Mouse (Mus musculus): ENCODE data around the gene Pbx1. TPM values are rescaled to one million over a fixed set of nuclear protein-coding genes. Genes with fewer than 3 reads are reported as not detected.

Pbx1 gene
- total and polyA plus RNA-seq, 2 experiments from 2014 or later = 17.1 to 31.3 TPM

GRCm38 (mm10) chr1:168364325-168364724 lies 67.7 kb downstream of the Pbx1 start:
- Histone ChIP-seq H3K4me1 (ENCODE audit: control insufficient read depth, insufficient read depth) (peaks cover 3% of the 10 kb centered on the region; the same call in 1 of the 2 replicates), H3K27me3 (ENCODE audit: control insufficient read depth, insufficient read depth, low read length) (no peaks in the 10 kb centered on the region), H3K4me3 (ENCODE audit: low read depth, low read length) (no peak overlapping the region), H3K4me2 (ENCODE audit: low read depth, low read length) (no peak overlapping the region), H3K9ac (replicated peaks; ENCODE audit: low read depth, low read length) (no peak overlapping the region), H3K9me3 (replicated peaks; ENCODE audit: control insufficient read depth, low read length) (no peaks in the 10 kb centered on the region), H3K27ac (ENCODE audit: low read depth) (no peak overlapping the region), H3K36me3 (replicated peaks; ENCODE audit: control insufficient read depth, insufficient read depth, low read length) (no peaks in the 10 kb centered on the region)
- TF ChIP-seq CTCF (IDR thresholded peaks at IDR 0.05; ENCODE audit: low read depth) = no peak
- TF ChIP-seq EP300 (IDR thresholded peaks at IDR 0.05; ENCODE audit: low read depth) = no peak
- DNase-seq (ENCODE audit: low spot score) = no peak
- no peak for ATAC-seq (ENCODE audit: insufficient read depth, low read depth)
- WGBS = 92% methylated on average over 7 of the region's 7 CpGs

GRCm38 (mm10) chr1:168363053-168363452 lies 69.0 kb downstream of the Pbx1 start:
- Histone ChIP-seq H3K9me3 (replicated peaks; ENCODE audit: control insufficient read depth, low read length) (no peaks in the 10 kb centered on the region), H3K36me3 (replicated peaks; ENCODE audit: control insufficient read depth, insufficient read depth, low read length) (no peaks in the 10 kb centered on the region), H3K4me3 (ENCODE audit: low read depth, low read length) (no peak overlapping the region), H3K27me3 (ENCODE audit: control insufficient read depth, insufficient read depth, low read length) (no peaks in the 10 kb centered on the region), H3K9ac (replicated peaks; ENCODE audit: low read depth, low read length) (no peak overlapping the region), H3K4me1 (ENCODE audit: control insufficient read depth, insufficient read depth) (peaks cover 3% of the 10 kb centered on the region; the same call in 1 of the 2 replicates), H3K4me2 (ENCODE audit: low read depth, low read length) (no peak overlapping the region), H3K27ac (ENCODE audit: low read depth) (no peak overlapping the region)
- TF ChIP-seq EP300 (IDR thresholded peaks at IDR 0.05; ENCODE audit: low read depth) (no peak), CTCF (IDR thresholded peaks at IDR 0.05; ENCODE audit: low read depth) (no peak)
- 95% methylated on average over 11 of the region's 11 CpGs for WGBS
- DNase-seq (ENCODE audit: low spot score) (no peak), ATAC-seq (ENCODE audit: insufficient read depth, low read depth) (no peak)

- peaks cover 5% of the 10 kb centered on the region; the same call in 1 of the 2 replicates for H3K4me1 ChIP-seq (ENCODE audit: control insufficient read depth, insufficient read depth)
- WGBS = 29% methylated on average over 10 of the region's 10 CpGs
- DNase-seq (ENCODE audit: low spot score) (peak; percentile 45), ATAC-seq (ENCODE audit: insufficient read depth, low read depth) (peak; percentile 41; the same call in 1 of the 2 replicates)
- no peak overlapping the region for H3K27ac ChIP-seq (ENCODE audit: low read depth)
- no peak overlapping the region for H3K4me2 ChIP-seq (ENCODE audit: low read depth, low read length)
- H3K27me3 ChIP-seq (ENCODE audit: control insufficient read depth, insufficient read depth, low read length) = no peaks in the 10 kb centered on the region
- H3K9me3 ChIP-seq (replicated peaks; ENCODE audit: control insufficient read depth, low read length) = no peaks in the 10 kb centered on the region
- no peak overlapping the region for H3K4me3 ChIP-seq (ENCODE audit: low read depth, low read length)
- no peaks in the 10 kb centered on the region for H3K36me3 ChIP-seq (replicated peaks; ENCODE audit: control insufficient read depth, insufficient read depth, low read length)
- no peak overlapping the region for H3K9ac ChIP-seq (replicated peaks; ENCODE audit: low read depth, low read length)
- TF ChIP-seq EP300 (IDR thresholded peaks at IDR 0.05; ENCODE audit: low read depth) = no peak
- TF ChIP-seq CTCF (IDR thresholded peaks at IDR 0.05; ENCODE audit: low read depth) = no peak
Observed at GRCm38 (mm10) chr1:168362464-168362863, 69.6 kb downstream of the Pbx1 start.

DNA sequence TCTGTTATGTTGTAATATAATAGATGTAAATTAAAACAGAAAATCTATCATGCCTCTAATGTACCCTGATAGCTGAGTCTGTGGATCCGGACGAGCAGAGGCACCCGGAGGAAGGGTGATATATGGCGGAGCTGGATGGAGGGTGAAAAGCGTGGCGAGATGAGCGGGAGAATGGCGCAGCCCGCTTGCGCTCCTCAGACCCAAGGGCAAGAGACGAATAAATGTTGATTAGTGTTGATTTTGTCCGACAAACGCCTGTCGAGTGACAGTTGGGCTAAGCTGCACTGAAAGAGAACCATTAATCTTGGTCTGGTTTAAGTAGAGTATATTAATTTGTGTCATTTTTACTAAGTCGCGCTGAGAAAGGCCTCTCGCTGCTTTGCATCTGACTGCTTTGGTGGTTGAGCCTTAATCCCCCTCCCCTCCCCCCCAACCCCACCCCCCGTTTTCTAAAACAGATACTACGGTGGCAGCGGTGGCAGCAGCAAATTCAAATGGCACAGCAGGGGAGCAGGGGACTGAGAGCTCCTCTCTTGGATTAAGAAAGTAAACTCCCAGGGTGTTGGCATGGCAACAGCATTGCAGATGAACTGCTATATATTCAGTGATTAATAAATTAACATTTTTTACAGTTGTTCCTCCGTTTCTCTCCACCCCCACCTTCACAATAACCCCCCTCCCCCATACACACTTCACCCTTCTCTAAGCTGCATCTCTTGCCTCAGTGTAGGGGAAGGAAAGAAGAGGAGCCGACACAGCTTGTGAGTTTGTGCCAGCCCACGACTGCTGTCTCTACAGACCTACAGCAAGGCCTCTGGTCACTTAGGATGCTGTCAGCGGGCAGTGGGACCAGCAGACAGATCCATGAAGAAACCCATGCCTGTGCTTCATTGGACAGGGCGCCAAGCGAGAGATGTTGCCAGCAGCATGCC lies 74.1 kb downstream of the Pbx1 start:
- Histone ChIP-seq H3K9ac (replicated peaks; ENCODE audit: low read depth, low read length) (no peak overlapping the region), H3K27me3 (ENCODE audit: control insufficient read depth, insufficient read depth, low read length) (no peaks in the 10 kb centered on the region), H3K27ac (ENCODE audit: low read depth) (no peak overlapping the region), H3K4me2 (ENCODE audit: low read depth, low read length) (peak overlapping the region; percentile 19; the same call in 1 of the 2 replicates), H3K4me3 (ENCODE audit: low read depth, low read length) (no peak overlapping the region), H3K36me3 (replicated peaks; ENCODE audit: control insufficient read depth, insufficient read depth, low read length) (no peaks in the 10 kb centered on the region), H3K4me1 (ENCODE audit: control insufficient read depth, insufficient read depth) (peaks cover 14% of the 10 kb centered on the region; the same call in 1 of the 2 replicates), H3K9me3 (replicated peaks; ENCODE audit: control insufficient read depth, low read length) (no peaks in the 10 kb centered on the region)
- no peak for TF ChIP-seq CTCF (IDR thresholded peaks at IDR 0.05; ENCODE audit: low read depth)
- no peak for TF ChIP-seq EP300 (IDR thresholded peaks at IDR 0.05; ENCODE audit: low read depth)
- DNase-seq (ENCODE audit: low spot score) (no peak), ATAC-seq (ENCODE audit: insufficient read depth, low read depth) (no peak)
- 46% methylated on average over 26 of the region's 26 CpGs for WGBS

DNA sequence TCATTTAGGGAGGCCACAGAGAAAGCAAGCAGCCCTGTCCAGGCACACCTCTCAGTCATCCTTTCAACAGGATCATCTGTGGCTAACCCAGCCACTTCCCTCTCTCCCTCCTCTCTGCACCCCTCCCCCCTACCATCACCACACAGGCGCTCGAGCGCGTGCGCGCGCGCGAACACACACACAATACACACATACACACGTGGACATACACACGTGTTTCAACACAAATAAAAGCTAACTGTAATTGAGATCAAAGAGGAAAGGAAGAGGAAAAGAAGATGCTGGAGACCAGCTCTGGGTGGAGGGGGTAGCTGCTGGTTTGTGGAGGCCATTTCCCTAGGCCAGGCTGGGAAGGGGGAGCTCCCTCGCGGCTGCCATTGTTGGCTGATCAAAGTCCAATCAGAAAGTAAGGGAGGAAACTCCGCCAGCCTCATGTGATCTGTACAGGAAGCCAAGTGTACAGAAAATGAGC lies 75.1 kb downstream of the Pbx1 start:
- Histone ChIP-seq H3K9me3 (replicated peaks; ENCODE audit: control insufficient read depth, low read length) (no peaks in the 10 kb centered on the region), H3K36me3 (replicated peaks; ENCODE audit: control insufficient read depth, insufficient read depth, low read length) (no peaks in the 10 kb centered on the region), H3K4me1 (ENCODE audit: control insufficient read depth, insufficient read depth) (peaks cover 14% of the 10 kb centered on the region; the same call in 1 of the 2 replicates), H3K27me3 (ENCODE audit: control insufficient read depth, insufficient read depth, low read length) (no peaks in the 10 kb centered on the region), H3K4me3 (ENCODE audit: low read depth, low read length) (no peak overlapping the region), H3K4me2 (ENCODE audit: low read depth, low read length) (peak overlapping the region; percentile 19; the same call in 1 of the 2 replicates), H3K27ac (ENCODE audit: low read depth) (no peak overlapping the region), H3K9ac (replicated peaks; ENCODE audit: low read depth, low read length) (no peak overlapping the region)
- ATAC-seq (ENCODE audit: insufficient read depth, low read depth) (no peak), DNase-seq (ENCODE audit: low spot score) (no peak)
- WGBS = 42% methylated on average over 14 of the region's 14 CpGs
- TF ChIP-seq CTCF (IDR thresholded peaks at IDR 0.05; ENCODE audit: low read depth) (no peak), EP300 (IDR thresholded peaks at IDR 0.05; ENCODE audit: low read depth) (no peak)
